Mouse (Mus musculus) cerebellum, postnatal 10 days (tissue): ENCODE measurements at regions not wholly inside any gene's neighbourhood (a gene's known extent, or its start where the extent isn't known, plus 50 kb on each side); places are given as distances from the start of the nearest gene placed in this dataset.
"Not testable (repeated sequence)": the region's sequence is repeated elsewhere in the genome, so short reads cannot be mapped to it uniquely, and the experiment has no call there.

Experiments
- DNase-seq, 2 experiments: peaks; one replicate each; pipeline ENCODE4 v3.0.0; 2021; ENCODE audit warnings: mixed read lengths in 2 of 2

- peak; percentile 76 to 84 for DNase-seq
Measured at GRCm38 (mm10) chr9:78769168-78769567, 153.8 kb downstream of the Cd109 start.

DNA sequence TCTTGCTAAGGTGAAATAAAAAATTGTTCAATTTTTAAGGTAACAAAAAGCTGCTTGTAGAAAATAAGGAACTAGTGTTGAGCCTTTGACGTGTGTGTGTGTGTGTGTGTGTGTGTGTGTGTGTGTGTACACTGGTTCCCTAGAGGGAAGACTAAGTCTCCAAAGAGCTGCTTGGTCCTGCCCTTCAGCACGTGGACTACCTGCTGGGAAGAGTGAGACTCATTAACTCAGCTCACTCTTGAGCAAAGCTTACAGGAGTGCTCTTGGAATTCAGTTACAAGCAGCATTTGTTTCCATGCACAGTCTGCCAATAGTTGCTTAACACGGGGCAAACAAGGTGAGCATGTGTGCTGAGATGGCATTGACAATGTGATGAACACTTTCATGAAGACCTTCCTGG lies 158.6 kb downstream of the Cd109 start:
- no peak for DNase-seq

- DNase-seq: peak; percentile 82 to 85
Measured at GRCm38 (mm10) chr9:78775462-78775861, 160.1 kb downstream of the Cd109 start.

DNA sequence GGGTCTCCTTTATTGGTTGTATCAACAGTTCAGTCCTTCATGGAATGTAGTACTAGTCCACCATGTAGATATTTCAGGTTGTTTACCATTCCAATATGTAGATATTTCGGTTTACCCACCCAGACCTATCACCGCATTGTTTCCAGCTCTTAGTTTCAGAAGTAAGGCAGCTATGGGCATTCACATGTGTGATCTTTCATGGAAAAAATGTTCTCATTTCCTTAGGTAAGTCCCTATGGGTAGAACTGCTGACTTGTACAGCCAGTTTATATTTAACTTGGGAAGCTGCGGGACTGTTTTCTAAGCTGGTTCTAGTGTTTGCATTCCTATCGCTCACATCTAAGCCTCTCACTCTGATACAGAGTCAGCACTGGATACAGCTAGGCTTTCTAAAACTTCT lies 165.2 kb downstream of the Cd109 start:
- no peak for DNase-seq

DNA sequence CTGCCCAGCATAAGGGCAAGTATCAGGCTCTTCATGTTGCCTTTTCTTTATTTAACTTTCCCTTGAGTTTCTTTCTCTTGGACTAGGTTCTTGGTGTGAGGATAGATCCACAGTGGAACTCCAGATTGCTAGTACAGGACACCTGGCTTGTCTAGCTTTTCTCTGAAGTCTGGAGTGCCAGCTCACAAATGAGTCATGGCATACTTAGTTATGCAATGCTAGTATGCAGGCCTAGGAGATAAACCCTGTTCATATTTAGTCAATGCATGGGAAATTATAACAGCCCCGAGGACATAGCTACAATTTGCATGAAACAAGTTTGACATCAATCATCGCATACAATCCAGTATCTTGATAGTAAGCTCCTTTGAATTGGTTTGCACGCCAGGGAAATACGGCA lies 167.0 kb downstream of the Cd109 start:
- DNase-seq: no peak

DNA sequence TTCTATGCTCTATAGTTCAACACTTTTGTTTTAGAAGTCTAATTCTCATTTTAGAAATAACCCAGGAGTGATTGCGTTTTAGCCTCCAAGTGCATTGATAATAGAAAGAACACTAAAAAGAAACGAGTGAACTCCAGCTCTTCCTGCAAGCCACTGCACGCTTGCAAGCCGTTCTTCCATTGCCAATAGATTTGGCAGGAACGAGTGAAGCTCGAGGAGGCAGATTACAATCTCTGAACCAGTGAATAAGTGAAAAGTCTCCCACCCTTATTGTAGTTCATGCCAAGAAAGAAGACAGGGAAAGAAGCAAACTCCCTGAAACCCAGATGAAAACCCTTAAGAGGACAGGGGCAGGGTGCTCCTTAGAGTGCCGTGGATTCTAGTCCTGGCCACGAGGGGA lies 167.5 kb downstream of the Cd109 start:
- DNase-seq: no peak

GRCm38 (mm10) chr9:78787866-78788265 lies 172.5 kb downstream of the Cd109 start:
- peak; percentile 70 to 88 for DNase-seq

DNA sequence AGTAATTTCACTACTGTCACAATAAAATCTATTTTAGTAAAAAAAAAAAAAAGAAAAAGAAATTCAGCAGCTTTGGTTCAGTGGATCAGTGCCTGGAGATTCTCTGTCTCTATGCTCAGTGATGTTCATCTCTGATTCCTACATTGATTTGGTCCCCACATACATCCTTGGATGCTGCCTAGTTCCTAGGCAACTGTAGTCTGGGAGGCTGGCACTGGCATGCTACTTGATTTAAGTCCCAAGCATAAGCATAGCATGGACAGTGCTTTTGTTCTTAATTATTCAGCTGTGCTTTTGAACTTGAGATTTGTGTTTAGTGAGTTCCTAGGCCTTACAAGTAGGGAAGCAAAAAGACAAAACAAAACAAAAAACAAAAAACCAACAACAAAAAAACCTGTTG lies 174.4 kb downstream of the Cd109 start:
- no peak for DNase-seq

GRCm38 (mm10) chr9:78790155-78790554 lies 174.8 kb downstream of the Cd109 start:
- no peak for DNase-seq

DNA sequence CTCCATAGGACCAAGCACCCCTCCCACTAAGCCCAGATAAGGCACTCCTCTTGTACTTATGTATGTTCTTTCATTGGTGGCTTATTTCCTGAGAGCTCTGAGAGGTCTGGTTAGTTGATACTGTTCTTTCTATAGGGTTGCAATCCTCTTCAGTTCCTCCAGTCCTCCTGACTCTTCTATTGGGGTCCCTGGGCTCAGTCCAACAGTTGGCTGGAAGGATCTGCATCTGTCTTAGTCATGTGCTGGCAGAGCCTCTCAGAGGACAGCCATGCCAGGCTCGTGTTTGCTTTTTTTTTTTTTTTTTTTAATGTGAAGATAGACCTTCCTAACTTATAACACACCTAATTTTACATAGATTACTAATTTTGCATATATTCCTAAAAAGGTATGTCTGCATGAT lies 180.5 kb downstream of the Cd109 start:
- DNase-seq: peak; percentile 59 to 72

DNA sequence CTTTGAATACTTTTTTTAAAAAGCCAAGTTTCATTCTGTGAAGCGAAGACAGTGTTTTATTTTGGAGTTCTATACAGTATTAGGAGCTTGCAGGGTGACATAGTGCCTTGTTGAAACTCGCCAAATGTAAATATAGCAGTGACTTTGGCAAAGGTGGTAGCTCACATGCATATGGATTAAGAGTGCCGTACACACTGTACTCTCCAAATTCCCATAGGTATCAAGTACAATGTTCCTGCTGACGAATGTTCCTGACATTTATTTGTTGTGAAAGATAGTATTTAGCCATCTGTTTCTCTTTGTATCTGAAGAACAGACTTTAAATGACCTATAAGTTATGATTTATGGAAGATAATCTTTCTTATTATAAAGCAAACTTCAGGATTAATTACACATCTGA lies 201.9 kb downstream of the Cd109 start:
- no peak for DNase-seq

GRCm38 (mm10) chr9:78821554-78822212 lies 206.3 kb downstream of the Cd109 start:
- peak; percentile 27 to 35 for DNase-seq

- peak; percentile 20 to 37 for DNase-seq
Measured at GRCm38 (mm10) chr9:78844969-78845683, 229.8 kb downstream of the Cd109 start.

GRCm38 (mm10) chr9:78846110-78846509 lies 230.8 kb downstream of the Cd109 start:
- DNase-seq: peak; percentile 32 to 43

GRCm38 (mm10) chr9:78847890-78848563 lies 232.7 kb downstream of the Cd109 start:
- peak; percentile 58 to 66 for DNase-seq

- not testable (repeated sequence) for DNase-seq
Measured at GRCm38 (mm10) chr9:78848564-78848893, 233.2 kb downstream of the Cd109 start.

GRCm38 (mm10) chr9:78856981-78857380 lies 241.6 kb downstream of the Cd109 start:
- DNase-seq: no peak

DNA sequence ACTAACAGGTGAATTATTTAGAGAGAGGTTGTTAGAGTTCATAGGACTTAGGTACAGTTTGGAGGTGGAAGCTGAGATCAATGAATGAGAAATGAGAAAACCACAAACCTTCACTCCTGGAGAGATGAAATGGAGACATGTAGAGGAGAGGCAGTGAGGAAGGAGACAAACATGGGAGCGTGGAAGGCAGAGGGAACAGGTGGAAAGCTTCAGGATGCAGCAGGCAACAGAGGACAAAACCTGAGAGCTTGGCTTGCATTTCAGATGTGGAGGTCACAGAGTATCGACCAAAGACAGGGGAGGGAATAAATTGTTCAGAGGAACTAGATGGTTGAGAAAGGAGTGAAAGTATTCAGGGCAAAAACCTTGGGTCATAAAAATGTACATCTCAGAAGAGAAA lies 244.6 kb downstream of the Cd109 start:
- no peak for DNase-seq

GRCm38 (mm10) chr9:78872561-78872960 lies 257.2 kb downstream of the Cd109 start:
- DNase-seq: peak; percentile 90 to 92

DNA sequence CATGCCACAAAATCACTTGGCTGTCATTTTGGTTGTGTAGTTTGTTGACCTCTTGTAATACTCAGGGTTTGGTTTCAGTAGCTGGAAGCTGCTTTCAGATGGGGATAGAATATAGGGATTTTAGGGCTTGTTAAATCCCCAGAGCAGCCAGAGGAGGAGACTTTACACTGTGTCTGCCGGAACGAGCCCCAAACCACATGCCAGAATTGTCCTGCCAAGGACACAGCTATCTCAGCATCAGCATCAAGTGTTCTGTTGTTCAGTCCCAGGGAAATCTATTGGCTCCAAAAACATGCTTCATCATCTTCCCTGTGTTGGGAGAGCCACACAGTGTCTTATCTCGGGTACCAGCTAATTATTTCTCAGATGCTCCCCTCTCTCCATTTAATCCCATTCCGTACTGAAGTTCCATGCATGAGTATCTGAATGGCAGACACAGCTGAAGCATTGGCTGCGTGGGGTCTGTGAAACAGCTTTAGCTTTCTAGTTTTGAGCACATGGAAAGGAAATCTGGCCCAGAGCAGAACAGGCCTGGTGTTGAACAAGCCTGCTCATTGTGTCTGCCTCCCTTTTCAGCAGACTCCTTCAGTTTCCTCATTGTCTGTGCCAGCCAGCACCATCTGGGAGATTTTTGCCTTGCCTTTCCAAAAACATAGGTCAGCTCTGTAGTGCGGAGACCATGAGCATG lies 264.8 kb downstream of the Cd109 start:
- peak; percentile 72 to 80 for DNase-seq

DNA sequence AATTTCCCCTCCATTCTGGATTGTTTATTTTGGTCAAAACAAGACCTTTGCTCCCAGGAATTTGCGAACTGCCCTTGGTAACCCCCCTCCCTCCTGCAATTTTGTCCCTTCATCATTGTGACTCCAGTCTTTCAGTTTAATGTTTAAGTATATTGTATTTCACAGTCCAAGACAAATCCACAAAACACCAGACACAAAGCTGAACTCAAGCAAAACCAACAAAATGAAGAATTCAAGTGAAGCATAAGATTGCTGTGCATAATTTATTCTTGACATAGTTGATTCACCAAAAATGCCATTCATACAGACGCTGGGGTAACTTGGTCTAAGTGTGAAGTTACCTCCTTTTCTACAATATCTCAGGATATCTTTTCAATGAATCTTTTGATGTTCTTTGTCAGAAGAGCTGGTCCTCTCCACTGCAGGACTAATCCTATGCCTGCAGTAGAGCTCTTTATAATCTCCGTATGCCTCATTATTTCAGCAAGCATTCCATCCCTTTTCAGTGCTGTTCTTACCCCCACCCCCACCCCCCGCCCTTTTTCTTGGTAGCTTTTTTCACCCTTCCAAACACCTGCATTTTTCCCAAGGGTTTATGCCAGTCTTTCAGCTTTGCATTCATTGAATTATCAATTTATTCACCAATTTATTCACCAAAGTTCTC lies 265.4 kb downstream of the Cd109 start:
- DNase-seq: no peak

DNA sequence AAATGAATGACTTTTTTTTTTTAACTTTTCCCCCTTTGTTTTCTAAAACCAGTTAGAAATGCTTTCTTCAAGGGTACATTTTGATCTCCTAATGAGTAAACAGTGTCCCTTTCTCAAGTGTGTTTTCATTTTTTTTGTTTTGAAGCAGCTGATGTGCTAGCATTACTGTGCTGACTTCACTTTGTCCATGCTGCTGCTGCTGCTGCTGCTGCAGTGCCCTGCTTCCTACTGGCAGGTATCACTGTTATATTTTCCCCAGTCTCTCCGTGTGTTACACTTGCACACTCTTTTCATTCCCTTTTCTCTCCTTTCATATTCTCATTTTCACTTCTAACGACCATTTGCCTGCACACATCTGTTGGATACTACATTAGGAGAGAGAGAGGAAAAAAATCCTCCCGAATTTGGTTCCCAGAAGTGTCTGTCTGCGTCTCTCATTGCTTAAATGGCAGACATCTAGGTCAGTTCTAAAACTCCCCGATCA lies 266.0 kb downstream of the Cd109 start:
- no peak for DNase-seq

DNA sequence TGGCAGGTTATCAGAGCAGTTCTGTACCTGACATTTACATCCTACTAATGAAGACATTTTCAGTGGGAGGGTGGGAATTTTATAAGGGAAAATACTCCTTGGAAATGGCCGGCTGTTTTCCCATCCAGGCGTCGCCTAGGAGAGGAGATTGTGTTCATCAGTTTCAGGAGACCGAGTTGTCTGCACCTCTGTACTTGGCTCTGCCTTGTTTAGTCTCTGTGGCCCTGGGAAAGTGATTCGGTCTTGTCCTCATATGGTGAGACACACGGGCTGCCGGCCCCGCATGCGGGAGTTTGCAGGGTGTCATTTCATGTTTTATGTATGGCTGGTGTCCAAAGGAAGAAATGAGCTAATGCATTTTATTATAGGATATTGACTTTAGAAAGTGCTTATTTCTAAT lies 287.9 kb downstream of the Cd109 start:
- no peak for DNase-seq
